Mouse (Mus musculus): ENCODE measurements around the gene Wdtc1. TPM values are rescaled to one million over a fixed set of nuclear protein-coding genes. Genes with fewer than 3 reads are reported as not detected.

The Wdtc1 gene
- total and polyA plus RNA-seq, 3 experiments: 13.2 to 35.3 TPM; not detected in 1

GRCm38 (mm10) chr4:133252089-133252488 is 101.2 kb downstream of the Wdtc1 start:
- TF ChIP-seq MAX (IDR thresholded peaks at IDR 0.05; ENCODE audit: low read length) (no peak), ZNF384 (IDR thresholded peaks at IDR 0.05; ENCODE audit: low read depth, low read length) (no peak), SIN3A (IDR thresholded peaks at IDR 0.05; ENCODE audit: low read length) (no peak), UBTF (IDR thresholded peaks at IDR 0.05; ENCODE audit: borderline replicate concordance, insufficient read depth, low read depth, low read length) (no peak), POLR2AphosphoS2 (IDR thresholded peaks at IDR 0.05; ENCODE audit: low read length) (no peak), NRF1 (IDR thresholded peaks at IDR 0.05; ENCODE audit: insufficient read depth, low read depth, low read length, poor library complexity, severe bottlenecking) (no peak), MAZ (IDR thresholded peaks at IDR 0.05; ENCODE audit: low read depth, low read length) (no peak), ZMIZ1 (IDR thresholded peaks at IDR 0.05; ENCODE audit: low read depth, low read length) (no peak), NELFE (IDR thresholded peaks at IDR 0.05; ENCODE audit: low read depth, low read length) (no peak), MEF2A (IDR thresholded peaks at IDR 0.05; ENCODE audit: extremely low read depth, insufficient replicate concordance, low read depth, low read length, poor library complexity, severe bottlenecking) (no peak), TCF12 (IDR thresholded peaks at IDR 0.05; ENCODE audit: low read depth, low read length) (no peak), POLR2AphosphoS5 (IDR thresholded peaks at IDR 0.05; ENCODE audit: borderline replicate concordance, low read depth, low read length) (no peak), ELF1 (IDR thresholded peaks at IDR 0.05; ENCODE audit: low read depth, low read length) (no peak), ETS1 (IDR thresholded peaks at IDR 0.05; ENCODE audit: low read depth, low read length) (no peak), RCOR1 (IDR thresholded peaks at IDR 0.05; ENCODE audit: low read depth, low read length) (no peak), HCFC1 (IDR thresholded peaks at IDR 0.05; ENCODE audit: low read depth, low read length) (no peak), CTCF (IDR thresholded peaks at IDR 0.05 in 2 of 3, conservative IDR thresholded peaks at IDR 0.05 in 1 of 3; ENCODE audit: control insufficient read depth in 1 of 3, insufficient read depth in 1 of 3, low read depth in 2 of 3, low read length in 3 of 3, poor library complexity in 1 of 3, severe bottlenecking in 1 of 3) (no peak), RAD21 (IDR thresholded peaks at IDR 0.05; ENCODE audit: low read depth, low read length) (no peak), SMC3 (IDR thresholded peaks at IDR 0.05; ENCODE audit: low read depth, low read length) (no peak)
- no peak for DNase-seq (ENCODE audit: low read depth, low spot score)
- Histone ChIP-seq H3K9ac (ENCODE audit: control insufficient read depth, low read depth, low read length, poor library complexity, severe bottlenecking) (no peak overlapping the region), H3K4me3 (ENCODE audit: control insufficient read depth in 1 of 2, insufficient read depth in 1 of 2, low read depth in 2 of 2, low read length in 2 of 2) (no peak overlapping the region), H3K27me3 (ENCODE audit: control insufficient read depth in 1 of 2, insufficient read depth in 2 of 2, low read length in 2 of 2) (no peaks in the 10 kb centered on the region), H3K36me3 (ENCODE audit: control insufficient read depth in 1 of 2, insufficient read depth in 2 of 2, low read length in 2 of 2) (peaks cover 0 to 16% of the 10 kb centered on the region in 2 experiments; a peak in 2 of 4 replicates), H3K4me1 (ENCODE audit: control insufficient read depth in 1 of 2, insufficient read depth in 2 of 2, low read length in 2 of 2) (peaks cover 2 to 28% of the 10 kb centered on the region in 2 experiments), H3K79me2 (ENCODE audit: control insufficient read depth, insufficient read depth, low read length, poor library complexity) (no peaks in the 10 kb centered on the region; the same call in 1 of the 2 replicates), H3K9me3 (replicated peaks; ENCODE audit: insufficient read depth, low read length) (no peaks in the 10 kb centered on the region), H3K27ac (ENCODE audit: control insufficient read depth, low read depth, low read length) (no peak overlapping the region)

GRCm38 (mm10) chr4:133251214-133251613 is 102.1 kb downstream of the Wdtc1 start:
- no peak for DNase-seq (ENCODE audit: low read depth, low spot score)
- Histone ChIP-seq H3K27me3 (ENCODE audit: control insufficient read depth in 1 of 2, insufficient read depth in 2 of 2, low read length in 2 of 2) (no peaks in the 10 kb centered on the region), H3K4me3 (ENCODE audit: control insufficient read depth in 1 of 2, insufficient read depth in 1 of 2, low read depth in 2 of 2, low read length in 2 of 2) (no peak overlapping the region), H3K36me3 (ENCODE audit: control insufficient read depth in 1 of 2, insufficient read depth in 2 of 2, low read length in 2 of 2) (peaks cover 0 to 23% of the 10 kb centered on the region in 2 experiments; a peak in 2 of 4 replicates), H3K79me2 (ENCODE audit: control insufficient read depth, insufficient read depth, low read length, poor library complexity) (no peaks in the 10 kb centered on the region; the same call in 1 of the 2 replicates), H3K27ac (ENCODE audit: control insufficient read depth, low read depth, low read length) (no peak overlapping the region), H3K9ac (ENCODE audit: control insufficient read depth, low read depth, low read length, poor library complexity, severe bottlenecking) (no peak overlapping the region), H3K9me3 (replicated peaks; ENCODE audit: insufficient read depth, low read length) (no peaks in the 10 kb centered on the region), H3K4me1 (ENCODE audit: control insufficient read depth in 1 of 2, insufficient read depth in 2 of 2, low read length in 2 of 2) (peaks cover 2 to 37% of the 10 kb centered on the region in 2 experiments)
- TF ChIP-seq SMC3 (IDR thresholded peaks at IDR 0.05; ENCODE audit: low read depth, low read length): no peak
- no peak for TF ChIP-seq GATA1 (IDR thresholded peaks at IDR 0.05; ENCODE audit: low read depth, low read length)
- TF ChIP-seq TBP (IDR thresholded peaks at IDR 0.05; ENCODE audit: low read depth, low read length): no peak
- no peak for TF ChIP-seq TAL1 (IDR thresholded peaks at IDR 0.05; ENCODE audit: low read length)
- TF ChIP-seq MAZ (IDR thresholded peaks at IDR 0.05; ENCODE audit: low read depth, low read length): no peak
- TF ChIP-seq JUND (IDR thresholded peaks at IDR 0.05; ENCODE audit: low read depth, low read length): no peak

Measured in MEL (cell line).